Mouse (Mus musculus): ENCODE data around the gene Taf6l.

DNA sequence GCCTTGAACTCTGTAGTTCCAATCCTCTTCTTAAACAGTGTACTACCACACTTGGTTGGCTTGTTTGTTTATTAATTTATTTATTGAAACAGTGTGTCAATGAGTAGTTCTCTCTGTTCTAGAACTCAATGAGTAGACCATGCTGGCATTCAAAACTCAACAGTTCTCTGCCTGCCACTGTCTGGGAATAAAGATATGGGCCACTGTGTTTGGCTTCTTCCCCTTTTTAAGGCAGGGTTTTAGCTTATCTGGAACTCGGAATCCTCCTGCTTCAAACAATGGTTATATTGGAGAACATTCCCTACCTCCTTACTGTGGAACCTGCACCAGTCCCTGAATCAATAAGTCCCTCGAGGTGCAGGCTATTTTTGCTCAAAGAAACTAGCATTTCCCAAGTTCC lies 27.3 kb downstream of the Taf6l start:
- no peak for TF ChIP-seq MAFK (IDR thresholded peaks at IDR 0.05; ENCODE audit: insufficient read depth, low read depth, low read length)
- no peak for TF ChIP-seq ZNF384 (IDR thresholded peaks at IDR 0.05; ENCODE audit: low read depth, low read length)

All from ES-E14 (cell line).